In genomic region chr15:93594296-93594887, GRCm38 (mm10) we compare ENCODE assay signal across 8 mouse cellular contexts. TPM values are rescaled to one million over a fixed set of nuclear protein-coding genes. Genes with fewer than 3 reads are reported as not detected.
DNase-seq lines count a peak whose midpoint lies in the region; ATAC-seq and TF ChIP-seq lines count a peak whose summit lies in the region.

No protein-coding gene starts in this region.

- WGBS in embryonic facial prominence, embryonic 13.5 days = 8% methylated on average over 10 of the region's 10 CpGs
- WGBS in hindbrain, embryonic 16.5 days = 26% methylated on average over 10 of the region's 10 CpGs
- WGBS in midbrain, embryonic 14.5 days = 30% methylated on average over 10 of the region's 10 CpGs

- peaks cover 48% of the 10 kb centered on the region for H3K4me1 ChIP-seq in embryonic facial prominence, embryonic 13.5 days
- peaks cover 16% of the 10 kb centered on the region for H3K4me1 ChIP-seq in hindbrain, embryonic 16.5 days (ENCODE audit: control insufficient read depth, insufficient read depth, low read depth, low read length)
- H3K4me1 ChIP-seq in midbrain, embryonic 14.5 days (ENCODE audit: control insufficient read depth, insufficient read depth, low read length) = peaks cover 13% of the 10 kb centered on the region; the same call in 1 of the 2 replicates

- no peaks in the 10 kb centered on the region for H3K9me3 ChIP-seq in embryonic facial prominence, embryonic 13.5 days
- H3K9me3 ChIP-seq in hindbrain, embryonic 16.5 days (ENCODE audit: control insufficient read depth, low read length) = no peaks in the 10 kb centered on the region
- no peaks in the 10 kb centered on the region for H3K9me3 ChIP-seq in midbrain, embryonic 14.5 days (ENCODE audit: control insufficient read depth, low read length)

- TF ChIP-seq CTCF in left cerebral cortex, adult 2 months (IDR thresholded peaks at IDR 0.05) = no peak

- intact Hi-C loops in left cerebral cortex, adult 2 months (cut with DNase I) = loop anchor here (2.0 to 5.0 kb wide), 3 partner anchors 77 to 230 kb away; no protein-coding TSS in a partner anchor

- no peaks in the 10 kb centered on the region for H3K27me3 ChIP-seq in embryonic facial prominence, embryonic 13.5 days
- H3K27me3 ChIP-seq in hindbrain, embryonic 16.5 days (replicated peaks; ENCODE audit: control insufficient read depth, insufficient read depth, low read length) = no peaks in the 10 kb centered on the region
- peaks cover 4% of the 10 kb centered on the region for H3K27me3 ChIP-seq in midbrain, embryonic 14.5 days (ENCODE audit: control insufficient read depth, insufficient read depth, low read length)

- H3K27ac ChIP-seq in left cerebral cortex, adult 2 months = peak overlapping the region; percentile 96
- H3K27ac ChIP-seq in embryonic facial prominence, embryonic 13.5 days = peak overlapping the region; percentile 98
- H3K27ac ChIP-seq in hindbrain, embryonic 16.5 days (ENCODE audit: low read depth, low read length) = no peak overlapping the region
- H3K27ac ChIP-seq in midbrain, embryonic 14.5 days (replicated peaks; ENCODE audit: low read depth, low read length) = no peak overlapping the region

- H3K36me3 ChIP-seq in embryonic facial prominence, embryonic 13.5 days = no peaks in the 10 kb centered on the region
- H3K36me3 ChIP-seq in hindbrain, embryonic 16.5 days (ENCODE audit: control insufficient read depth, insufficient read depth, low read length) = no peaks in the 10 kb centered on the region
- H3K36me3 ChIP-seq in midbrain, embryonic 14.5 days (ENCODE audit: control insufficient read depth, insufficient read depth, low read length) = no peaks in the 10 kb centered on the region

- peak overlapping the region; percentile 99 for H3K4me3 ChIP-seq in left cerebral cortex, adult 2 months
- H3K4me3 ChIP-seq in embryonic facial prominence, embryonic 13.5 days = peak overlapping the region; percentile 94
- peak overlapping the region; percentile 89 for H3K4me3 ChIP-seq in hindbrain, embryonic 16.5 days (ENCODE audit: low read length)
- H3K4me3 ChIP-seq in midbrain, embryonic 14.5 days (replicated peaks; ENCODE audit: low read depth, low read length) = peak overlapping the region; percentile 75

- DNase-seq in left cerebral cortex, adult 2 months (ENCODE audit: extremely low spot score in 1 of 2, low spot score in 2 of 2) = peak in 1 of 2 experiments; percentile 16
- DNase-seq in left cerebral cortex, adult 18-20 months (ENCODE audit: low spot score in 2 of 2) = no peak
- peak; percentile 32 for DNase-seq in midbrain, embryonic 14.5 days
- no peak for DNase-seq in c-Kit-positive CD71-positive TER-119-positive erythroid progenitor cells, embryonic 14.5 days (ENCODE audit: low spot score)
- no peak for DNase-seq in spleen, postnatal 36 days (ENCODE audit: low spot score in 2 of 2)
- no peak for DNase-seq in adrenal gland, postnatal 14 days

- peak overlapping the region; percentile 81 for H3K4me2 ChIP-seq in embryonic facial prominence, embryonic 13.5 days
- H3K4me2 ChIP-seq in hindbrain, embryonic 16.5 days (ENCODE audit: low read length) = peak overlapping the region; percentile 91
- H3K4me2 ChIP-seq in midbrain, embryonic 14.5 days (ENCODE audit: low read length) = peak overlapping the region; percentile 96

- no peak for ATAC-seq in embryonic facial prominence, embryonic 13.5 days (ENCODE audit: insufficient number of reproducible peaks, insufficient read depth, low FRiP score, low TSS enrichment, low read depth)
- ATAC-seq in hindbrain, embryonic 16.5 days = no peak
- no peak for ATAC-seq in midbrain, embryonic 14.5 days (ENCODE audit: low FRiP score, low TSS enrichment)

- H3K9ac ChIP-seq in embryonic facial prominence, embryonic 13.5 days = peak overlapping the region; percentile 98
- peak overlapping the region; percentile 54; the same call in 1 of the 2 replicates for H3K9ac ChIP-seq in hindbrain, embryonic 16.5 days (ENCODE audit: low read depth, low read length)
- H3K9ac ChIP-seq in midbrain, embryonic 14.5 days (replicated peaks; ENCODE audit: low read length) = no peak overlapping the region; the same call in 1 of the 2 replicates

RNA-seq across cellular contexts. Expression of gene Prickle1, which starts 1.3 kb away (rescaled TPM):
- total RNA-seq in left cerebral cortex, adult 2 months (2021) = 10 to 100 TPM; 92.4 to 93.4 TPM
- 10 to 100 TPM; 87.4 to 93.8 TPM for total RNA-seq in left cerebral cortex, adult 18-20 months (2021)
- polyA plus RNA-seq in embryonic facial prominence, embryonic 13.5 days (2015; fragmentation: Nextera tagmentation; extraction: Ambion mirVana) = 46.5 and 58.2 TPM in 2 replicates
- polyA plus RNA-seq in hindbrain, embryonic 16.5 days (2015; fragmentation: Nextera tagmentation; extraction: Ambion mirVana) = 20.1 and 21.6 TPM in 2 replicates
- 8.2 and 11.6 TPM in 2 replicates for polyA plus RNA-seq in midbrain, embryonic 14.5 days (2014; fragmentation: Nextera tagmentation; extraction: Ambion mirVana)
- 22.2 and 26.0 TPM in 2 replicates for total RNA-seq in adrenal gland, postnatal 14 days (2021)

Comparison
In these comparisons a context has a peak if more than half of its experiments do, and no peak if none do; other contexts are left out.
1. H3K27ac ChIP-seq: peak in left cerebral cortex, adult 2 months (single experiment) and embryonic facial prominence, embryonic 13.5 days (single experiment); none in hindbrain, embryonic 16.5 days (single experiment) and midbrain, embryonic 14.5 days (single experiment).
2. Peak in every context shown above with its lines, with median percentiles within 50 percentile points of each other: H3K4me3 ChIP-seq and H3K4me2 ChIP-seq.